Mouse (Mus musculus) heart, embryonic 14.5 days (tissue): ENCODE results near the gene Dlx3. TPM values are rescaled to one million over a fixed set of nuclear protein-coding genes. Genes with fewer than 3 reads are reported as not detected.

Experiments
- ATAC-seq: fragments of 200-750 bp; cut with Nextera tagmentation; 2 replicates; pipeline ENCODE4 v1.8.0; 2017; ENCODE audit warnings: low read depth, moderate TSS enrichment; ENCODE audit not compliant: insufficient number of reproducible peaks, insufficient read depth, low FRiP score
- H3K27ac ChIP-seq, 2 experiments: fragments of 200-500 bp in 1 of 2; fragments of 300-500 bp in 1 of 2; sonication (generic) in 1 of 2; replicated peaks in 1 of 2; 2 replicates each; pipeline ENCODE4 v1.5.1; 2012 to 2014; ENCODE audit warnings: low read depth in 2 of 2, low read length in 2 of 2, control low read depth in 1 of 2, mild to moderate bottlenecking in 1 of 2, mixed read lengths in 1 of 2; ENCODE audit not compliant: control insufficient read depth in 1 of 2, insufficient read depth in 1 of 2
- H3K27me3 ChIP-seq: fragments of 300-500 bp; sonication (generic); 2 replicates; pipeline ENCODE4 v1.6.1; 2014; ENCODE audit warnings: mild to moderate bottlenecking, low read length, control low read depth; ENCODE audit not compliant: control insufficient read depth, insufficient read depth
- H3K36me3 ChIP-seq: fragments of 300-500 bp; sonication (generic); 2 replicates; pipeline ENCODE4 v1.6.1; 2014; ENCODE audit warnings: mild to moderate bottlenecking, control low read depth, low read length, mixed read lengths; ENCODE audit not compliant: control insufficient read depth, insufficient read depth
- H3K4me1 ChIP-seq, 2 experiments: fragments of 200-500 bp in 1 of 2; fragments of 300-500 bp in 1 of 2; sonication (generic) in 1 of 2; 2 replicates each; pipeline ENCODE4 v1.6.1; 2012 to 2014; ENCODE audit warnings: low read length in 2 of 2, control low read depth in 1 of 2, mixed read lengths in 1 of 2; ENCODE audit not compliant: control insufficient read depth in 2 of 2, insufficient read depth in 2 of 2
- H3K4me2 ChIP-seq: fragments of 300-500 bp; sonication (generic); 2 replicates; pipeline ENCODE4 v1.6.1; 2014; ENCODE audit warnings: mild to moderate bottlenecking, low read length
- H3K4me3 ChIP-seq, 2 experiments: fragments of 200-500 bp in 1 of 2; fragments of 300-500 bp in 1 of 2; sonication (generic) in 1 of 2; 2 replicates each; pipeline ENCODE4 v1.5.1; 2012 to 2014; ENCODE audit warnings: low read length in 2 of 2, mild to moderate bottlenecking in 2 of 2, control low read depth in 1 of 2, low read depth in 1 of 2, moderate library complexity in 1 of 2; ENCODE audit not compliant: control insufficient read depth in 1 of 2, insufficient read depth in 1 of 2
- H3K9ac ChIP-seq: fragments of 300-500 bp; sonication (generic); 2 replicates; pipeline ENCODE4 v1.6.1; 2014; ENCODE audit warnings: mild to moderate bottlenecking, low read length
- H3K9me3 ChIP-seq: fragments of 300-500 bp; sonication (generic); 2 replicates; pipeline ENCODE4 v1.6.1; 2016; ENCODE audit warnings: low read length, control low read depth; ENCODE audit not compliant: control insufficient read depth
- whole genome bisulfite sequencing: fragments of 180-500 bp; shearing (Covaris S2); extraction: QIAGEN DNeasy Blood & Tissue Kit; methylation state at CpG from one replicate; pipeline ENCODE4 v1.1.7; 2014; 5-methylcytosine and 5-hydroxymethylcytosine counted together
- polyA plus RNA-seq: library from polyadenylated mRNA; unstranded; fragments of >200 nt; fragmentation: Nextera tagmentation; extraction: Ambion mirVana; gene quantifications from 2 replicates; pipeline ENCODE4 v1.2.1, GENCODE M21; 2014

The Dlx3 gene
- polyA plus RNA-seq = not detected in 2 replicates

GRCm38 (mm10) chr11:95119990-95120632 lies at the start of gene Dlx3:
Gene Dlx3 (plus strand): TSS chr11:95120119.
- under 1% methylated on average over 55 of the region's 55 CpGs for WGBS
- Histone ChIP-seq H3K27ac (no peak within 1 kb of the TSS), H3K9ac (no peak within 1 kb of the TSS; the same call in 1 of the 2 replicates), H3K9me3 (no peaks in the 10 kb centered on the region), H3K27me3 (peaks cover 80% of the 10 kb centered on the region), H3K4me3 (peak within 1 kb of the TSS; percentile 33 to 36), H3K36me3 (no peaks in the 10 kb centered on the region), H3K4me1 (peaks cover 8 to 11% of the 10 kb centered on the region in 2 experiments; a peak in 3 of 4 replicates), H3K4me2 (peak within 1 kb of the TSS; percentile 76)
- ATAC-seq = no peak

GRCm38 (mm10) chr11:95070140-95071107 lies 49.5 kb upstream of the Dlx3 start:
- Histone ChIP-seq H3K27ac (peak overlapping the region; percentile 86 to 91), H3K4me3 (no peak overlapping the region), H3K4me2 (peak overlapping the region; percentile 48), H3K9me3 (no peaks in the 10 kb centered on the region), H3K27me3 (no peaks in the 10 kb centered on the region), H3K36me3 (peaks cover 6% of the 10 kb centered on the region), H3K9ac (peak overlapping the region; percentile 50), H3K4me1 (peaks cover 56 to 71% of the 10 kb centered on the region in 2 experiments)
- ATAC-seq = no peak
- WGBS = 34% methylated on average over 8 of the region's 8 CpGs

- no peak overlapping the region for H3K9ac ChIP-seq
- H3K36me3 ChIP-seq = no peaks in the 10 kb centered on the region
- ATAC-seq = peak; percentile 78
- peaks cover 57 to 76% of the 10 kb centered on the region in 2 experiments for H3K4me1 ChIP-seq
- peak overlapping the region; percentile 90 to 91 for H3K27ac ChIP-seq
- peak overlapping the region; percentile 48 for H3K4me2 ChIP-seq
- 16% methylated on average over 7 of the region's 7 CpGs for WGBS
- no peaks in the 10 kb centered on the region for H3K9me3 ChIP-seq
- no peak overlapping the region for H3K4me3 ChIP-seq
- H3K27me3 ChIP-seq = no peaks in the 10 kb centered on the region
These were observed 48.7 kb upstream of the Dlx3 start for GRCm38 (mm10) chr11:95071266-95071665.

- no peaks in the 10 kb centered on the region for H3K36me3 ChIP-seq
- peaks cover 57 to 79% of the 10 kb centered on the region in 2 experiments for H3K4me1 ChIP-seq
- H3K4me2 ChIP-seq = peak overlapping the region; percentile 19
- no peak overlapping the region for H3K4me3 ChIP-seq
- WGBS = 72% methylated on average over 8 of the region's 8 CpGs
- peak overlapping the region; percentile 24 to 70 for H3K27ac ChIP-seq
- ATAC-seq = no peak
- peak overlapping the region; percentile 23; the same call in 1 of the 2 replicates for H3K9ac ChIP-seq
- no peaks in the 10 kb centered on the region for H3K9me3 ChIP-seq
- H3K27me3 ChIP-seq = no peaks in the 10 kb centered on the region
These were observed 47.8 kb upstream of the Dlx3 start for GRCm38 (mm10) chr11:95072136-95072535.

GRCm38 (mm10) chr11:95072804-95073203 lies 47.1 kb upstream of the Dlx3 start:
- no peak overlapping the region for H3K4me2 ChIP-seq
- H3K36me3 ChIP-seq = no peaks in the 10 kb centered on the region
- WGBS = 68% methylated on average over 5 of the region's 5 CpGs
- peak overlapping the region in 1 of 2 experiments; percentile 56; a peak in 1 of 4 replicates for H3K27ac ChIP-seq
- no peak overlapping the region for H3K4me3 ChIP-seq
- ATAC-seq = no peak
- H3K9ac ChIP-seq = no peak overlapping the region
- H3K4me1 ChIP-seq = peaks cover 57 to 85% of the 10 kb centered on the region in 2 experiments
- no peaks in the 10 kb centered on the region for H3K27me3 ChIP-seq
- H3K9me3 ChIP-seq = no peaks in the 10 kb centered on the region

GRCm38 (mm10) chr11:95073835-95074234 lies 46.1 kb upstream of the Dlx3 start:
- Histone ChIP-seq H3K4me1 (peaks cover 57 to 88% of the 10 kb centered on the region in 2 experiments), H3K4me3 (no peak overlapping the region), H3K36me3 (no peaks in the 10 kb centered on the region), H3K9ac (no peak overlapping the region), H3K4me2 (no peak overlapping the region), H3K27me3 (no peaks in the 10 kb centered on the region), H3K27ac (no peak overlapping the region), H3K9me3 (no peaks in the 10 kb centered on the region)
- ATAC-seq = no peak
- WGBS = 86% methylated on average over 4 of the region's 4 CpGs

- Histone ChIP-seq H3K36me3 (no peaks in the 10 kb centered on the region), H3K9ac (no peak overlapping the region), H3K4me2 (peak overlapping the region; percentile 78), H3K4me1 (peaks cover 57 to 88% of the 10 kb centered on the region in 2 experiments), H3K4me3 (peak overlapping the region in 1 of 2 experiments; percentile 63; a peak in 1 of 4 replicates), H3K27me3 (no peaks in the 10 kb centered on the region), H3K9me3 (no peaks in the 10 kb centered on the region), H3K27ac (no peak overlapping the region)
- ATAC-seq = no peak
- WGBS = 62% methylated on average over 4 of the region's 4 CpGs
These were observed 45.2 kb upstream of the Dlx3 start for GRCm38 (mm10) chr11:95074694-95075093.
